Mouse (Mus musculus) hindbrain, embryonic 15.5 days (tissue): ENCODE data around the gene Serpina3b. TPM values are rescaled to one million over a fixed set of nuclear protein-coding genes. Genes with fewer than 3 reads are reported as not detected.

Experiments
- ATAC-seq: fragments of 200-750 bp; cut with Nextera tagmentation; 2 replicates; pipeline ENCODE4 v1.8.0; 2017; ENCODE audit warnings: low read depth, moderate number of reproducible peaks, moderate TSS enrichment; ENCODE audit not compliant: low FRiP score
- H3K27ac ChIP-seq: fragments of 300-500 bp; sonication (generic); replicated peaks from 2 replicates; pipeline ENCODE4 v1.5.1; 2015; ENCODE audit warnings: mild to moderate bottlenecking, inconsistent platforms
- H3K27me3 ChIP-seq: fragments of 300-500 bp; sonication (generic); 2 replicates; pipeline ENCODE4 v1.6.1; 2015; ENCODE audit warnings: control low read depth, inconsistent platforms
- H3K36me3 ChIP-seq: fragments of 300-500 bp; sonication (generic); 2 replicates; pipeline ENCODE4 v1.6.1; 2015; ENCODE audit warnings: control low read depth, inconsistent platforms
- H3K4me1 ChIP-seq: fragments of 300-500 bp; sonication (generic); replicated peaks from 2 replicates; pipeline ENCODE4 v1.6.1; 2015; ENCODE audit warnings: control low read depth, inconsistent platforms
- H3K4me2 ChIP-seq: fragments of 300-500 bp; sonication (generic); 2 replicates; pipeline ENCODE4 v1.6.1; 2015; ENCODE audit warnings: moderate library complexity, mild to moderate bottlenecking, inconsistent platforms
- H3K4me3 ChIP-seq: fragments of 300-500 bp; sonication (generic); 2 replicates; pipeline ENCODE4 v1.5.1; 2015; ENCODE audit warnings: mild to moderate bottlenecking, inconsistent platforms
- H3K9ac ChIP-seq: fragments of 300-500 bp; sonication (generic); 2 replicates; pipeline ENCODE4 v1.6.1; 2015; ENCODE audit warnings: inconsistent platforms
- H3K9me3 ChIP-seq: fragments of 300-500 bp; sonication (generic); 2 replicates; pipeline ENCODE4 v1.6.1; 2016; ENCODE audit warnings: control low read depth, inconsistent platforms
- WGBS: fragments of 180-500 bp; shearing (Covaris S2); methylation state at CpG from one replicate; pipeline ENCODE4 v1.1.7; 2015; 5-methylcytosine and 5-hydroxymethylcytosine counted together
- polyA plus RNA-seq: library from polyadenylated mRNA; unstranded; fragments of >200 nt; fragmentation: Nextera tagmentation; extraction: Ambion mirVana; gene quantifications from 2 replicates; pipeline ENCODE4 v1.2.1, GENCODE M21; 2015

Gene Serpina3b
- polyA plus RNA-seq, 1 experiment from 2014 or later = not detected

GRCm38 (mm10) chr12:104178987-104179386 lies 51.2 kb downstream of the Serpina3b start:
- 94% methylated on average over 2 of the region's 2 CpGs for WGBS
- Histone ChIP-seq H3K9me3 (no peaks in the 10 kb centered on the region), H3K4me2 (no peak overlapping the region), H3K27me3 (no peaks in the 10 kb centered on the region), H3K36me3 (no peaks in the 10 kb centered on the region), H3K27ac (no peak overlapping the region), H3K4me3 (no peak overlapping the region), H3K4me1 (no peaks in the 10 kb centered on the region), H3K9ac (no peak overlapping the region)
- no peak for ATAC-seq

DNA sequence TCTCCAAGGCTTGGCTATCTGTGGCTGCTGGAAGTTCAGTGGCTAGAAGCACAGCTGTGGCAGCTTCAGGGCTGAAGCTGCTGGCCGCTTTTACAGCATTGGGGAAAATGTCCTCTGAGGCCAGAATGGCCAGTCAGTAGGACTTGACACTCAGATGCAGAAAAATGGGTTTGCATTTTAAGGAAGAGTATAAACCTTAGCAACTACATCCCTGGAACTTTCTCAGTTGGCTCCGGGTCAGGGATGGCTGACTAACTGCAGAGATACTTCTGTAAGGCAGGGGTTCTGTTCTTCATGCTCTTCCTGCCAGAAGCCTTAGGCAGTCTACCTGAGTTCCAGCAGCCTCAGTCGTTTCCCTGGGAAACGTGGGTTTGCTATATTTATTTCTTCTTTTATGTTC lies 57.2 kb downstream of the Serpina3b start:
- Histone ChIP-seq H3K27me3 (no peaks in the 10 kb centered on the region), H3K9me3 (no peaks in the 10 kb centered on the region), H3K4me2 (no peak overlapping the region), H3K9ac (no peak overlapping the region), H3K4me1 (no peaks in the 10 kb centered on the region), H3K36me3 (no peaks in the 10 kb centered on the region), H3K27ac (no peak overlapping the region), H3K4me3 (no peak overlapping the region)
- no peak for ATAC-seq
- 83% methylated on average over 4 of the region's 4 CpGs for WGBS

DNA sequence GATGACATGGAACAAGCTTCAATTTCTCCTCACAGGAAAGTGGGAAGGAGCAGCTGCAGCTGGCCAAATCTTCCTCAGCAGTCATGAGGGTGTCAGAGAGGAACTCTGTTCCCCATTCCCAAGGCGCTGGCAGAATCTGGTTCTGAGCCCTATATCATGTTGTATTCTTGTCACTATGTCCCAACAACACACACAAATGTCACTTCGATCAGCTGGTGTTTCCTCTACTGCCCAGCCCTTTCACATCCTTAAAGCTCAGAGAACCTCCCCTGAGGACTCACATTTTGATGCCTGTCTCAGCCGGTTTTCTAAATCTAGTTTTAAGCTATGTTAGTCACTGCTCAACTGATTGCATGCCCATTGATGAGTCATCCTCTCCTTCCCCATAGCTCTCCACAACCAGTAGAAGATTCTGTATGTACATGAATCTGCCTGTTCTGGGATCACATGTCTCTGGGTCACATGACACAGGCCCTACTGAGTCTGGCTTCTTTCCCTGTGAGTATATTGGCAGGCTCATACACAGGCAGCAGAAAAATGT lies 58.3 kb downstream of the Serpina3b start:
- Histone ChIP-seq H3K4me3 (no peak overlapping the region), H3K27ac (no peak overlapping the region), H3K9me3 (no peaks in the 10 kb centered on the region), H3K27me3 (no peaks in the 10 kb centered on the region), H3K4me1 (no peaks in the 10 kb centered on the region), H3K36me3 (no peaks in the 10 kb centered on the region), H3K4me2 (no peak overlapping the region), H3K9ac (no peak overlapping the region)
- WGBS = 93% methylated on average over 3 of the region's 3 CpGs
- no peak for ATAC-seq

Other genes with a start within 250 kb of the Serpina3b start
- gene Serpina1c, start 223.1 kb upstream of the Serpina3b start, polyA plus RNA-seq = 0.19 TPM in 1 of 2 replicates, not detected in the other
- 0.19 TPM in 1 of 2 replicates, not detected in the other for gene Serpina1e, start 169.0 kb upstream of the Serpina3b start, polyA plus RNA-seq
- gene Serpina11, start 138.0 kb upstream of the Serpina3b start, polyA plus RNA-seq = not detected in 2 replicates
- 0.18 and 0.32 TPM in 2 replicates for gene Serpina9, start 114.2 kb upstream of the Serpina3b start, polyA plus RNA-seq
- not detected in 2 replicates for gene Serpina12, start 83.6 kb upstream of the Serpina3b start, polyA plus RNA-seq
- gene Serpina5, start 26.9 kb upstream of the Serpina3b start, polyA plus RNA-seq = not detected in 2 replicates
- gene Serpina3a, start 15.3 kb upstream of the Serpina3b start, polyA plus RNA-seq = not detected in 2 replicates
- not detected in 2 replicates for gene Serpina3c, start 25.9 kb downstream of the Serpina3b start, polyA plus RNA-seq
- 0.10 and 0.12 TPM in 2 replicates for gene Serpina3f, start 86.5 kb downstream of the Serpina3b start, polyA plus RNA-seq
- 0.88 and 2.4 TPM in 2 replicates for gene Serpina3g, start 108.2 kb downstream of the Serpina3b start, polyA plus RNA-seq
- not detected in 2 replicates for gene Serpina3i, start 135.1 kb downstream of the Serpina3b start, polyA plus RNA-seq
- not detected in 2 replicates for gene Serpina3j, start 186.6 kb downstream of the Serpina3b start, polyA plus RNA-seq
- gene Serpina3k, start 210.5 kb downstream of the Serpina3b start, polyA plus RNA-seq = not detected in 2 replicates
- gene Serpina3m, start 210.5 kb downstream of the Serpina3b start, polyA plus RNA-seq = not detected in 2 replicates